Mouse (Mus musculus) intestine, postnatal 0 days (tissue): ENCODE measurements around the gene Fkrp. TPM values are rescaled to one million over a fixed set of nuclear protein-coding genes. Genes with fewer than 3 reads are reported as not detected.

Experiments
- ATAC-seq: fragments of 200-750 bp; cut with Nextera tagmentation; 2 replicates; pipeline ENCODE4 v1.8.0; 2017; ENCODE audit warnings: mild to moderate bottlenecking, moderate TSS enrichment, moderate library complexity
- H3K27ac ChIP-seq: fragments of 300-500 bp; sonication (generic); 2 replicates; pipeline ENCODE4 v1.5.1; 2014; ENCODE audit warnings: mild to moderate bottlenecking, low read depth, low read length, moderate library complexity
- H3K27me3 ChIP-seq: fragments of 300-500 bp; sonication (generic); replicated peaks from 2 replicates; pipeline ENCODE4 v1.6.1; 2014; ENCODE audit warnings: low read length, mixed read lengths; ENCODE audit not compliant: control insufficient read depth, insufficient read depth
- H3K36me3 ChIP-seq: fragments of 300-500 bp; sonication (generic); 2 replicates; pipeline ENCODE4 v1.6.1; 2014; ENCODE audit warnings: mild to moderate bottlenecking, moderate library complexity; ENCODE audit not compliant: control insufficient read depth, insufficient read depth
- H3K4me1 ChIP-seq: fragments of 300-500 bp; sonication (generic); replicated peaks from 2 replicates; pipeline ENCODE4 v1.6.1; 2014; ENCODE audit warnings: antibody characterized with exemption, low read length, mixed read lengths; ENCODE audit not compliant: control insufficient read depth, insufficient read depth
- H3K4me2 ChIP-seq: fragments of 300-500 bp; sonication (generic); replicated peaks from 2 replicates; pipeline ENCODE4 v1.6.1; 2014; ENCODE audit warnings: low read depth, mild to moderate bottlenecking, moderate library complexity
- H3K4me3 ChIP-seq: fragments of 300-500 bp; sonication (generic); 2 replicates; pipeline ENCODE4 v1.5.1; 2014; ENCODE audit warnings: low read depth, low read length
- H3K9ac ChIP-seq: fragments of 300-500 bp; sonication (generic); 2 replicates; pipeline ENCODE4 v1.6.1; 2014; ENCODE audit warnings: mild to moderate bottlenecking, low read depth, low read length
- H3K9me3 ChIP-seq: fragments of 300-500 bp; sonication (generic); 2 replicates; pipeline ENCODE4 v1.6.1; 2016; ENCODE audit warnings: mixed run types; ENCODE audit not compliant: control insufficient read depth
- CTCF ChIP-seq: sonication (generic); IDR thresholded peaks from 2 replicates; pipeline ENCODE4 v1.5.1; 2016; ENCODE audit warnings: low read depth, mild to moderate bottlenecking, control low read depth, antibody characterized with exemption, moderate library complexity
- WGBS: fragments of 180-500 bp; shearing (Covaris S2); extraction: QIAGEN DNeasy Blood & Tissue Kit; methylation state at CpG from one replicate; pipeline ENCODE4 v1.1.7; 2014; 5-methylcytosine and 5-hydroxymethylcytosine counted together
- polyA plus RNA-seq: library from polyadenylated mRNA; unstranded; fragments of >200 nt; fragmentation: Nextera tagmentation; extraction: Ambion mirVana; gene quantifications from 2 replicates; pipeline ENCODE4 v1.2.1, GENCODE M21; 2015

Fkrp gene
- polyA plus RNA-seq, 1 experiment from 2014 or later: 12.3 TPM

DNA sequence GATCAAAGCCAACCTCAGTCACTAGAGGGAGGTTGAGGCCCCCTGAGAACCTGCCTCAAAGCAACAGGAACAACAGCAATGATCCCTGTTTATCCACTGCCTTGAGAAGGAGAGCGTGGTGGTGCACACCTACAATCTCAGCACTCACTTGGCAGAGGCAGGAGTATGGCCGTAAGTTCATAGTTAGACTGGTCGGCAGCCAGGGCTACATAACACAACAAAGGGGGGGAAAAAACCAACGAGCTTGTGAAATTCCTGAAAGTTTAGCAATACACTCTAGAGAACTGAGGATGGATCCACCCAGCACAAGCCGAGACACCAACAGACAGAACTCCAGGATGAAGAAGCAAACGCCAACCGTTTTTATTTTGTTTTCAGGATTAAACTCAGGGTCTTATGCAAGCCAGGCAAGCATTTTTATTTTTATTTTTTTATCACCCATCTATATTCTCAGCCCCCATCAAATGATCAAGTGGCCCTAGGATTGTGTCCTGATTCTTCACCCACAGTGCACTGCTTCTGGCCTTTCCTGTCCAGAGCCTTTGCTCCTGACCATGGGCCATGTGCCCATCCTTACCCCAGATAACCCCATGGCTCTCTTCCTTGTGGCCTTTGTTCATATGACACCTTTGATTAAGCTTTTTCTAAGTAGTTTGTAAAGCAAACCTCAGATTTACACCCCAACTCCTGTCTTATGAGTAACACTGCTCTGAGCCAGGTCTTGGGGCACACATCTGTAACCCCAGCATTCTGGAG, 52.9 kb downstream of the Fkrp start:
- Histone ChIP-seq H3K4me2 (no peak overlapping the region), H3K9ac (no peak overlapping the region), H3K4me3 (no peak overlapping the region), H3K4me1 (no peaks in the 10 kb centered on the region), H3K9me3 (no peaks in the 10 kb centered on the region), H3K27me3 (no peaks in the 10 kb centered on the region), H3K27ac (no peak overlapping the region), H3K36me3 (no peaks in the 10 kb centered on the region)
- ATAC-seq: no peak
- TF ChIP-seq CTCF: no peak
- WGBS: 85% methylated on average over 7 of the region's 7 CpGs

DNA sequence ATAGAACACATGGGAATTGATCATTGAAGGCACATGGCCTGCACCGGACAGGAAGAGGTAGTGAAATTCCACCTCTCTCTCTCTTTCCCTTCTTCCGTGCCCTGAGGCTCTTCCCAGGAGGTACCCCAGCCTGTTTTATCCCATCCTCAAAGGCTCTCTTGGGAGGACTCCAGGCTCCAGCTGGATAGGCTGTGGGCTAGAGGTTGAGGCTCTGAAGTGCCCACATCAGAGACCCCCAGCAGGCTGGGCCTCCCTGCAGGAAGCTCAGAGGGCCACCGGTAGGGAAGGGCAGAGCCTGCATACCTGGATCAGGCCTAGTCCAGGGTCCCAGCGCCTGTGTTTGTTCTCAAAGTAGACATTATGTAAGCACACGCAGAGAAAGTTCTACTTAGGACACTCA, 54.9 kb downstream of the Fkrp start:
- Histone ChIP-seq H3K36me3 (no peaks in the 10 kb centered on the region), H3K27me3 (no peaks in the 10 kb centered on the region), H3K4me1 (no peaks in the 10 kb centered on the region), H3K9me3 (no peaks in the 10 kb centered on the region), H3K4me2 (no peak overlapping the region), H3K4me3 (no peak overlapping the region), H3K9ac (no peak overlapping the region), H3K27ac (no peak overlapping the region)
- TF ChIP-seq CTCF: no peak
- ATAC-seq: no peak
- 58% methylated on average over 5 of the region's 5 CpGs for WGBS

DNA sequence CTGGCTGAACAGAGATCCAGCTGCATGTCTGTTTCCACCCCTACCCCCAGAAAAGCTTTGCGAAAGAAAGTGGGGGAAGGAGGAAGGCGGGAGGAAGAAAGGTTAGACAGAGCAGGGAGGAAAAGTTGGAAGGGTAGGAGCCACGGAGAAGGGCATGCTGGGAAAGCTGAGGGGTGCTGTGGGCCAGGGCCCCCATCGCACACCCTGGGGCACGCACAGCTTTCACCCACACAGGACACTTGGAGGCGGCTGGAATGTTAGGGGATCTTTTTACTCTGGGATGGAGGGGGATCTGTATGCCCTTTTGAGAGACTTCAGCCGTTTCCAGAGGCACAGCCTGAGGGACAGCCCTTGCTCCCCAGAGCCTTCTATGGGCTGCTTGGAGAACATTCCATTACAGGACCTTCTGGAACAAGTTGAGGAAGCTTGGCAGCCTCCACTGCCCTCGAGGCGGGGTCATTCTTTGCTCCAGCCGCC, 55.5 kb downstream of the Fkrp start:
- Histone ChIP-seq H3K4me1 (no peaks in the 10 kb centered on the region), H3K36me3 (no peaks in the 10 kb centered on the region), H3K9me3 (no peaks in the 10 kb centered on the region), H3K4me3 (no peak overlapping the region), H3K27ac (no peak overlapping the region; the same call in 1 of the 2 replicates), H3K4me2 (no peak overlapping the region), H3K27me3 (no peaks in the 10 kb centered on the region), H3K9ac (no peak overlapping the region)
- ATAC-seq: no peak
- 52% methylated on average over 10 of the region's 10 CpGs for WGBS
- no peak for TF ChIP-seq CTCF

DNA sequence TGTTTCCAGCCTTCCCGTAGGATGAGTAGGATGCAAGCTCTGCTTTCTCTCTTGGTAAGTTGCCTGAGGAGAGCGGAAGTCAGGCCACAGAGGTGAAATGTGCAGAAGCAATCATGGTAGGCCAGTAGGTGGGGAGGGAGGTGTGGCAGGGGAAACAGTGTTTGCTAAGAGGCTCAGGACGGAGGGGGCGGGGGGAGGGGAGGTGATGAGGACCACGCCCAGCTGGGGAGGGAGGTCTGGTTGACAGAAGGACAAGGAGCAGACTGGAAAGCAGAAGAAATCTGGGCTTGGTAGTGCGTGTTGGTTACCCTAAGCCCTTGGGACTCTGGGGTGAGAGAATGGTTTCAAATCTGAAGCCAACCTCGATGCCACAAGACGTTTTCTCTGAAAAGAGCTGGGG, 56.2 kb downstream of the Fkrp start:
- ATAC-seq: 0 out of 2 replicates have a peak, but pooled peaks have one; percentile 25
- H3K4me3 ChIP-seq: no peak overlapping the region
- 15% methylated on average over 8 of the region's 8 CpGs for WGBS
- no peak overlapping the region for H3K27ac ChIP-seq
- H3K36me3 ChIP-seq: no peaks in the 10 kb centered on the region
- no peaks in the 10 kb centered on the region for H3K4me1 ChIP-seq
- no peak overlapping the region for H3K9ac ChIP-seq
- 0 out of 2 replicates have a peak, but pooled peaks have one; percentile 5 for TF ChIP-seq CTCF
- H3K4me2 ChIP-seq: no peak overlapping the region
- H3K27me3 ChIP-seq: no peaks in the 10 kb centered on the region
- no peaks in the 10 kb centered on the region for H3K9me3 ChIP-seq

Other genes starting within 250 kb of the Fkrp start
- 3.3 and 3.4 TPM in 2 replicates for gene Arhgap35, start 201.7 kb downstream of the Fkrp start, polyA plus RNA-seq
- not detected in 2 replicates for gene Ceacam15, start 141.0 kb downstream of the Fkrp start, polyA plus RNA-seq
- gene Ceacam9, start 94.8 kb downstream of the Fkrp start, polyA plus RNA-seq: not detected in 2 replicates
- 316 and 329 TPM in 2 replicates for gene Ap2s1, start 78.3 kb downstream of the Fkrp start, polyA plus RNA-seq
- 19.8 and 22.8 TPM in 2 replicates for gene Slc1a5, start 35.4 kb downstream of the Fkrp start, polyA plus RNA-seq
- 33.7 and 35.8 TPM in 2 replicates for gene Strn4, start 843 bp downstream of the Fkrp start, polyA plus RNA-seq
- gene Prkd2, start 26.2 kb upstream of the Fkrp start, polyA plus RNA-seq: 9.2 and 11.2 TPM in 2 replicates
- gene Dact3, start 58.6 kb upstream of the Fkrp start, polyA plus RNA-seq: 3.4 and 3.7 TPM in 2 replicates
- 4.7 and 5.3 TPM in 2 replicates for gene Gng8, start 75.1 kb upstream of the Fkrp start, polyA plus RNA-seq
- gene Ptgir, start 89.8 kb upstream of the Fkrp start, polyA plus RNA-seq: 1.7 and 1.8 TPM in 2 replicates
- 236 and 241 TPM in 2 replicates for gene Calm3, start 107.4 kb upstream of the Fkrp start, polyA plus RNA-seq
- 3.3 and 3.6 TPM in 2 replicates for gene Pnmal2, start 128.0 kb upstream of the Fkrp start, polyA plus RNA-seq
- gene Pnmal1, start 142.9 kb upstream of the Fkrp start, polyA plus RNA-seq: 2.0 and 2.2 TPM in 2 replicates
- gene Gm42372, start 166.4 kb upstream of the Fkrp start, polyA plus RNA-seq: 0.09 and 0.10 TPM in 2 replicates
- gene Ccdc8, start 176.0 kb upstream of the Fkrp start, polyA plus RNA-seq: 3.6 and 4.0 TPM in 2 replicates
- 44.4 and 45.0 TPM in 2 replicates for gene Ppp5c, start 211.2 kb upstream of the Fkrp start, polyA plus RNA-seq
- gene Hif3a, start 245.7 kb upstream of the Fkrp start, polyA plus RNA-seq: 15.9 and 18.4 TPM in 2 replicates